Mouse (Mus musculus): ENCODE results near the gene Gm5622. TPM values are rescaled to one million over a fixed set of nuclear protein-coding genes. Genes with fewer than 3 reads are reported as not detected.
"Not testable (repeated sequence)": the region's sequence is repeated elsewhere in the genome, so short reads cannot be mapped to it uniquely, and the experiment has no call there.

The Gm5622 gene
- not detected in 2 replicates for polyA plus RNA-seq (2012; ENCODE audit: insufficient read depth, insufficient read length, missing spikeins)

DNA sequence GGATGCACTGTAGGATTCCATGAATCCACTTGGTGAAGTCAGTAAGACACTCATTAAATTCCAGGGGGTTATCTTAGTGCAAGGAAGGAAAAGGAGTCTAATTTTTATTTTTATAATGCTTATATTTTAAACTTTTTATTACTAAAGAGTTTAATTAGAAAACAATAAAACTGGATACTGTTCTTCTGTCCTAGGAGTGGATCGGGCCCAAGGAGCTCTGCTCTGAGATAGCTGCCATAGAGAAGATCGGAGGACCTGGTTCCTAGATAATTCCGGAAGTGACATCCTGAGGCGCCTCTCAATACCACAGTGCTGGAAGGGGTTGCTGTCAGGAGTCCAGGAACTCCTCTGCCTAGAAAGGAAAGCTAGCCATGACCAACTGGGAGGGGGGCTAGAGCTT lies at the start of gene Gm5622:
Gene Gm5622 (plus strand): TSS at position 301 of the 400 bp plus-strand sequence.
- H3K4me3 ChIP-seq (ENCODE audit: insufficient read depth, low read depth, low read length): no peak within 1 kb of the TSS
- H3K27ac ChIP-seq (replicated peaks; ENCODE audit: low read depth, low read length): no peak within 1 kb of the TSS
- H3K4me1 ChIP-seq (ENCODE audit: control insufficient read depth, insufficient read depth, insufficient read length, low read length): no peaks in the 10 kb centered on the region

DNA sequence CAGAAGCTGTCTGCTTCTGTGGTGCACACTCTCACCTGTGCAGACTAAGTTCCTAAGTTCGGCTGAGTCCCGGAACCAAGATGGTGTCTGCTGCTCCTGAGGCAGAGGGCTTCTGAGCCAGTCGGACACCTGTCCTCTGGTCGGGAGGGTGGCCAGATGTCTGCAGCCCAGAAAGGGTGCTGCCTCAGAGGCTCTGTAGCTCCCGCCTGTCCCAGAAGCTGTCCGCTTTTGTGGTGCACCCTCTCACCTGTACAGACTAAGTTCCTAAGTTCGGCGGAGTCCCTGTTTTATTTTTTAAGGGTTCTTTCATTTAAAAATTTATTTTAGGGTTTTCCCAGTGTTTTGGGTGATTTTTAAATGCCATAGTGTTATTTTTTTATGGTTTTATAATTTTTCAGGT lies 45.2 kb upstream of the Gm5622 start:
- Histone ChIP-seq H3K27ac (replicated peaks; ENCODE audit: low read depth, low read length) (no peak overlapping the region), H3K4me1 (ENCODE audit: control insufficient read depth, insufficient read depth, insufficient read length, low read length) (no peaks in the 10 kb centered on the region), H3K4me3 (ENCODE audit: insufficient read depth, low read depth, low read length) (no peak overlapping the region)

DNA sequence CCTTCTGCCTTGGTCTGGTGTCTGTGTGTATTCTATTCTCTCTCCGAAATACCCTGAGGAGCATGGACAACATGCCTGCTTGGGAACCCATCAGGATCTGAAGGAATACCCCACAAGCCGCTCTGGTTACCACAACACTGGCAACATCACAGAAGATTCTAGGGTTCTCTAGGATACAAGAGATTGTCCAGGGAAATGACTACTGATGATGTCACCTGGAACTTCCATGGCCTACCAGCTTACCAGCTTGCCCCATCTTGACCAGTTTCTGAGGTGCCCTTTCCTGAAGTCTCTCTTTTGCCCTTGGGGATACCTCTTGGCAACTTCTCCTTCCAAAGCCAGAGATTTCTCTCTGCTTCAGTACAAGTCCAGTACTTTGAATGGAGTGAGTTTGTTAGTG lies 21.4 kb downstream of the Gm5622 start, which contains the start of gene Gm17175:
Gene Gm17175 (minus strand): TSS at position 101 of the 400 bp plus-strand sequence.
- H3K4me1 ChIP-seq (ENCODE audit: control insufficient read depth, insufficient read depth, insufficient read length, low read length); H3K4me3 ChIP-seq (ENCODE audit: insufficient read depth, low read depth, low read length); H3K27ac ChIP-seq (replicated peaks; ENCODE audit: low read depth, low read length): not testable (repeated sequence)

DNA sequence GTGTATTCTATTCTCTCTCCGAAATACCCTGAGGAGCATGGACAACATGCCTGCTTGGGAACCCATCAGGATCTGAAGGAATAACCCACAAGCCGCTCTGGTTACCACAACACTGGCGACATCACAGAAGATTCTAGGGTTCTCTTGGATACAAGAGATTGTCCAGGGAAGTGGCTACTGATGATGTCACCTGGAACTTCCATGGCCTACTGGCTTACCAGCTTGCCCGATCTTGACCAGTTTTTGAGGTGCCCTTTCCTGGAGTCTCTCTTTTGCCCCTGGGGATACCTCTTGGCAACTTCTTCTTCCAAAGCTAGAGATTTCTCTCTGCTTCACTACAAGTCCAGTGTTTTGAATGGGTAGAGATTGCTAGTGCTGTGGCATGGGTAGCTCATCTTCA lies 39.4 kb downstream of the Gm5622 start, which contains the start of gene Gm17174:
Gene Gm17174 (minus strand): TSS at position 101 of the 400 bp plus-strand sequence.
- not testable (repeated sequence) for H3K4me3 ChIP-seq (ENCODE audit: insufficient read depth, low read depth, low read length); H3K27ac ChIP-seq (replicated peaks; ENCODE audit: low read depth, low read length); H3K4me1 ChIP-seq (ENCODE audit: control insufficient read depth, insufficient read depth, insufficient read length, low read length)

DNA sequence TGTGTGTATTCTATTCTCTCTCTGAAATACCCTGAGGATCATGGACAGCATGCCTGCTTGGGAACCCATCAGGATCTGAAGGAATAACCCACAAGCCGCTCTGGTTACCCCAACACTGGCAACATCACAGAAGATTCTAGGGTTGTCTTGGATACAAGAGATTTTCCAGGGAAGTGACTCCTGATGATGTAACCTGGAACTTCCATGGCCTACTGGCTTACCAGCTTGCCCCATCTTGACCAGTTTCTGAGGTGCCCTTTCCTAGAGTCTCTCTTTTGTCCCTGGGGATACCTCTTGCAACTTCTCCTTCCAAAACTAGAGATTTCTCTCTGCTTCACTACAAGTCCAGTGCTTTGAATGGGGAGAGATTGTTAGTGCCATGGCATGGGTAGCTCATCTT lies 58.6 kb downstream of the Gm5622 start, which contains the start of gene Gm17078:
Gene Gm17078 (minus strand): TSS at position 101 of the 400 bp plus-strand sequence.
- no peak within 1 kb of the TSS for H3K27ac ChIP-seq (replicated peaks; ENCODE audit: low read depth, low read length)
- no peak within 1 kb of the TSS for H3K4me3 ChIP-seq (ENCODE audit: insufficient read depth, low read depth, low read length)
- no peaks in the 10 kb centered on the region for H3K4me1 ChIP-seq (ENCODE audit: control insufficient read depth, insufficient read depth, insufficient read length, low read length)

DNA sequence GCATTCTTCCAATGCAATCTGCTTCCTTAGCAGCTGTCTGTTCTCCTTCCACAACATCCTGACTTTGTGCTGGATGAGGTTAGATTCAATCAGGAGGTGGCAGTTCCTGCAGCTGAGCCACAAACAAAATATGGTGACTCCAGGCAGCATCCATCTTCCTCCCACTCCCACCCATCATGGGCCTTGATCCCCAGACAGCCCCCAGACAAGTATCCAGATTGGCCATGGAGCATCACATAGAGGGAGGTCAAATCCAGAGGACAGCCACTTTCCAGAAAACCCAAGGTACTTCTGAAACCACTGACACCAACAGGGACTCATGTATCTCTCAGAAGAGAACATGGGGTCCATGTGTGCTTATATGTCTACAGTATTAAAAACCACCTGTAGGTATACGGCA lies 79.8 kb downstream of the Gm5622 start:
- H3K4me1 ChIP-seq (ENCODE audit: control insufficient read depth, insufficient read depth, insufficient read length, low read length); H3K4me3 ChIP-seq (ENCODE audit: insufficient read depth, low read depth, low read length); H3K27ac ChIP-seq (replicated peaks; ENCODE audit: low read depth, low read length): not testable (repeated sequence)

DNA sequence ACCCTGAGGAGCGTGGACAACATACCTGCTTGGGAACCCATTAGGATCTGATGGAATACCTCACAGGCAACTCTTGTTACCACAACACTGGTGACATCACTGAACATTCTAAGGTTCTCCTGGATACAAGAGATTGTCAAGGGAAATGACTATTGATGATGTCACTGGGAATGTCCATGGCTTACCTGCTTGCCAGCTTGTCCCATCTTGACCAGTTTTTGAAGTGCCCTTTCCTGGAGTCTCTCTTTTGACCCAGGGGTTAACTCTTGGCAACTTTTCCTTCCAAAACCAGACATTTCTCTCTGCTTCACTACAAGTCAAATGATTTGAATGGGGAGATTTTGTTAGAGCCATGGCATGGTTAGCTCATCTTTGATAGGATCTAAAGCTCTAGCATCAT lies 83.0 kb downstream of the Gm5622 start, which contains the start of gene Gm4181:
Gene Gm4181 (minus strand): TSS at position 101 of the 400 bp plus-strand sequence.
- H3K4me3 ChIP-seq (ENCODE audit: insufficient read depth, low read depth, low read length); H3K27ac ChIP-seq (replicated peaks; ENCODE audit: low read depth, low read length); H3K4me1 ChIP-seq (ENCODE audit: control insufficient read depth, insufficient read depth, insufficient read length, low read length): not testable (repeated sequence)

DNA sequence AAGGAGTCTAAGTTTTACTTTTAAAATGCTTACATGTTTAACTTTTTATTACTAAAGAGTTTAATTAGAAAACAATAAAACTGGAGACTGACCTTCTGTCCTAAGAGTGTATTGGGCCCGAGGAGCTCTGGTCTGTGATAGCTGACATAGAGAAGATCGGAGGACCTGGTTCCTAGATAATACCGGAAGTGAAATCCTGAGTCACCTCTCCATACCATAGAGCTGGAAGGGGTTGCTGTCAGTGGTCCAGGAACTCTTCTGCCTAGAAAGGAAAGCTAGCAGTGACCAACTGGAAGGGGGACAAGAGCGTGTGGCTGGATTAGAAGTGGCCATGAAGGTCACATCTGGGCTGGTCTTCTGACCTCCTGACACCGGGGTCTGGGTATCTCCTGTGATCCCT lies 124.7 kb downstream of the Gm5622 start:
- H3K27ac ChIP-seq (replicated peaks; ENCODE audit: low read depth, low read length): no peak overlapping the region
- H3K4me1 ChIP-seq (ENCODE audit: control insufficient read depth, insufficient read depth, insufficient read length, low read length): no peaks in the 10 kb centered on the region
- H3K4me3 ChIP-seq (ENCODE audit: insufficient read depth, low read depth, low read length): no peak overlapping the region

DNA sequence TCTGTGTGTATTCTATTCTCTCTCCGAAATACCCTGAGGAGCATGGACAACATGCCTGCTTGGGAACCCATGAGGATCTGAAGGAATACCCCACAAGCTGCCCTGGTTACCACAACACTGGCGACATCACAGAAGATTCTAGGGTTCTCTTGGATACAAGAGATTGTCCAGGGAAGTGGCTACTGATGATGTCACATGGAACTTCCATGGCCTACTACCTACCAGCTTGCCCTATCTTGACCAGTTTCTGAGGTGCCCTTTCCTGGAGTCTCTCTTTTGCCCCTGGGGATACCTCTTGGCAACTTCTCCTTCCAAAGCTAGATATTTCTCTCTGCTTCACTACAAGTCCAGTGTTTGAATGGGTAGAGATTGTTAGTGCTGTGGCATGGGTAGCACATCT lies 142.8 kb downstream of the Gm5622 start, which contains the start of gene Gm17079:
Gene Gm17079 (minus strand): TSS at position 101 of the 400 bp plus-strand sequence.
- not testable (repeated sequence) for H3K4me1 ChIP-seq (ENCODE audit: control insufficient read depth, insufficient read depth, insufficient read length, low read length); H3K4me3 ChIP-seq (ENCODE audit: insufficient read depth, low read depth, low read length); H3K27ac ChIP-seq (replicated peaks; ENCODE audit: low read depth, low read length)

Other genes with a start within 250 kb of the Gm5622 start
- not detected in 2 replicates for gene Gm7247, start 191.0 kb upstream of the Gm5622 start, polyA plus RNA-seq (2012; ENCODE audit: insufficient read depth, insufficient read length, missing spikeins)
- gene Vmn2r88, start 142.0 kb upstream of the Gm5622 start, polyA plus RNA-seq (2012; ENCODE audit: insufficient read depth, insufficient read length, missing spikeins): not detected in 2 replicates
- not detected in 2 replicates for gene Vmn2r89, start 100.9 kb upstream of the Gm5622 start, polyA plus RNA-seq (2012; ENCODE audit: insufficient read depth, insufficient read length, missing spikeins)
- gene Gm17175, start 21.3 kb downstream of the Gm5622 start, polyA plus RNA-seq (2012; ENCODE audit: insufficient read depth, insufficient read length, missing spikeins): not detected in 2 replicates
- gene Gm17174, start 39.3 kb downstream of the Gm5622 start, polyA plus RNA-seq (2012; ENCODE audit: insufficient read depth, insufficient read length, missing spikeins): not detected in 2 replicates
- gene Gm17078, start 58.5 kb downstream of the Gm5622 start, polyA plus RNA-seq (2012; ENCODE audit: insufficient read depth, insufficient read length, missing spikeins): not detected in 2 replicates
- gene Gm4181, start 82.9 kb downstream of the Gm5622 start, polyA plus RNA-seq (2012; ENCODE audit: insufficient read depth, insufficient read length, missing spikeins): not detected in 2 replicates
- gene Gm17079, start 142.7 kb downstream of the Gm5622 start, polyA plus RNA-seq (2012; ENCODE audit: insufficient read depth, insufficient read length, missing spikeins): not detected in 2 replicates
- gene Gm5800, start 164.4 kb downstream of the Gm5622 start, polyA plus RNA-seq (2012; ENCODE audit: insufficient read depth, insufficient read length, missing spikeins): not detected in 2 replicates
- not detected in 2 replicates for gene Ang4, start 220.8 kb downstream of the Gm5622 start, polyA plus RNA-seq (2012; ENCODE audit: insufficient read depth, insufficient read length, missing spikeins)
- not detected in 2 replicates for gene AY358078, start 247.3 kb downstream of the Gm5622 start, polyA plus RNA-seq (2012; ENCODE audit: insufficient read depth, insufficient read length, missing spikeins)

All from brown adipose tissue, adult 24 weeks (tissue).